Mouse (Mus musculus) heart, postnatal 0 days (tissue): Measurements from ENCODE around the gene Hspg2.

Source experiments
- CTCF ChIP-seq: IDR thresholded peaks from 2 replicates; pipeline ENCODE4 v1.5.1; 2016; ENCODE audit warnings: antibody characterized with exemption, control low read depth, low read depth
- EP300 ChIP-seq: IDR thresholded peaks from 2 replicates; pipeline ENCODE4 v1.6.1; 2016; ENCODE audit warnings: antibody characterized with exemption, low read depth

- no peak for TF ChIP-seq EP300
- no peak for TF ChIP-seq CTCF
Observed at GRCm38 (mm10) chr4:137457292-137457691, 11.3 kb upstream of the Hspg2 start.
